Mouse (Mus musculus): Measurements from ENCODE around the gene Aaas.

Aaas gene

DNA sequence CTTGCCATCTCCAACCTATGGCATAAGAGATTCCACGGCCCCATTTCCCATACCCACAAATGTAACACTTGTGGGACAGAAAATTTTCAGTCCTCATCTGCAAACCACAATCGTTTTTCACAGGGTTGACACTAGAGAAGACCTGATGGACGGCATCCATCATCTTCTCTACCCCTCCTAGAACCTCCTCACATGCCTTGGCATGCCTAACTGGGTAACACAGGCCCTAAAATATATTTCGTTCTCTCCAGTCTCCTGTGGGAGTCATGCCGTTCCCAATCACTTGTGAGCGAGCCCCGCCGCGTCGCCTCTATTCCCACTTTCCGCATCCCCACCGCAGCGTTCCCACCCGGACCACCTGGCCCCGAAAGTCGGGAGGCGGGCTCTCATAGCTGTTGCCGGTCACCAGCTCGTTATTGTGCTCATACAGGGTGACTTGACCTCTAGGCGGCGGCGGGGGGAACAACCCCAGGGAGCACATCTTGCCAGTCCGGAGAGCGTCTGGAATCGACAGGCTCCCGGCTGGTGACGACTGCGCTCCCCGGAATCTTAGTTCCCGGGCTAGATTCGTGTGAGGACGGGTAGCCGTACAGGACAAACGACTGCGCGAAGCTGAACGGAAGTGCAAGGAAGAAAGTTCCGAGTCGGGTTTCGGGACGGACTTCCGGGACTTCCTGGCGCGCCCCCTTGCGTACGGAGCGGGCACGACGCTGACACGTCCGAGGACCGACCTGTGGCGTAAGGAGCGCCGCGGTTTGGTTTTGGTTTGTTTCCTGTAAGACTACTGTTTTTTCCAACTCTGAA lies at the start of gene Aaas:
Aaas (minus strand) TSS at position 634 of the 804 bp plus-strand sequence.
- DNase-seq (ENCODE audit: low read depth): peak; percentile 94

DNA sequence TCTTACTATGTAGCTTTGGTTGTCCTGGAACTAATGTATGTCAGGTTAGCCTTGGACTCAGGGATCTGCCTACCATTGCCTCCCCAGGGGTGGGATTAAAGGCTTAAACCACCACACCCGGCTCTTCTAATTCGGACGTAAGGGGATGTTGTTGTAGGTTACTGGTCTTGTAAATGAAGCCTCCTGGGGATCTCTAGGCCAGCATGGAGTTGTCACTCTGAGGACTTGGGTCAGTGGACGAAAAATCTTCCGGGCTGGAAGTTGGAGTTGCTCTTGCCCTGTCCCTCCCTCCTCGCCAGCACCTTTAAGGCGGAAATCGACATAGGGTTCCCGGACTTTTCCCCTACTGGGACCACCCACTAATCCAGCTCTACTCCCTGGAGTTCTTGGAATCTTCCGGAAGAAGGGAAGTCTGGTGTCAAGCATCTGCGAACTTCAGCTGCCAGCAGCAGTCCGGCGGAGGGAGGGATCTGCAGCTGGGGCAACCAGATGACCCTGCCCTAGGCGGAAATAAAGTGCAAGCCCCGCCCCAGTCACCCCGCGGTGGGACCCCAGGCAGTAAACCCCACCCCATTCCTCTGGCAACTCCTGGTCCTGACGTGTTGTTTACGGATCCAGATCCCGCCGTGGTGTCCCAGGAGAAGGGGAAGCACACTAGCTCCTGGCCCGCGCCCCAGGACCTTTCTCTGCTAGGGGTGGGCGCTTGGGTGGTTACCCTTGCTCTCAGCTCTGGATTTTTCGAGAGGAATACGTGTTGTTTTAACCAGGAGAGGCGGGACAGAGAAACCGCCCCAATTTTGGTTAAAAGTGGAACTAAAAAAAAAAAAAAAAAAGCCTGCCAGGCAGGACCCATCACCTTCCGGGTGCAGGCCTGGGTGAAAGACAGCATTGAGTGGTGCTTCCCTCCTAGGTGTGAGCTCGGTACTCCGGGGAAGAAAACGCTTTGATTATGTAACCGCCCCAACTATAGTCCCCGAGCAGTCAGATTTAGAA lies 49.0 kb upstream of the Aaas start:
- DNase-seq (ENCODE audit: low read depth): no peak

DNA sequence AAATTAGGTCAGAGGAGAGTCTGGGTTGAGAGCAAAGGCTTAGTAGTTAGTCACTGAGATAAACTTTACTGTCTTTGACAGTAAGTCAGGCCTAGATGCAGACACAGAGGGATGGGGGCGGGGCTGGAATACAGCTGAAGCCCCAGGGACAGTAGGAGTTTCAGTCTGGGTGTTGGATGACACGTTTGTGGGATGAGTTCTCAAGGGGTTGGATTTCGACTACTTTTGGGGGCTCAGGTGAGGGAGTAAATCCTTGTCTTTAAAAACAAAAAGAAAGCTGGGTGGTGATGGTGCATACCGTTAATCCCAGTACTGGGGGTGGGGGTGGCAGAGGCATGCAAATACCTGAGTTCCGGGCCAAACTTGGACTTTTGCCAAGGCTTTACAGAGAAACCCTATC lies 48.1 kb upstream of the Aaas start:
- DNase-seq (ENCODE audit: low read depth): no peak

DNA sequence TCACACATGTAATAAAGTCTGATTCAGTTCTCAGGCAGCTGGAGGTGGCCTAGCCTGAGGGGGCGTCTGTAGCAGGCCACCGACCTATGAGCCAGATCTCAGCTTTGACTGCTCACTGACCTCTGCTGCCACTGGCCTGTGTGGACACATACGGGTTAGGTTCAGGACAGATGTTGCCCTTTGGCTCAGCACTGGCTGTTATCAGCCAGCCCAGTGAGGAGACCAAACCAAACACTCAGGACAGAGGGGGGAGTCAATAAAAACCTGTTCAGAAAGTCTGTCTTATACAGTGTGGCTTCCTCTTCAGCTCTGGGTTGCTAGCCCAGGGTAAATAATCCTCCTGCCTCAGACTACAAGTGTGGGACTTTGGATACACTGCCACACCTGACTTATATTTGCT lies 44.5 kb upstream of the Aaas start:
- no peak for DNase-seq (ENCODE audit: low read depth)

DNA sequence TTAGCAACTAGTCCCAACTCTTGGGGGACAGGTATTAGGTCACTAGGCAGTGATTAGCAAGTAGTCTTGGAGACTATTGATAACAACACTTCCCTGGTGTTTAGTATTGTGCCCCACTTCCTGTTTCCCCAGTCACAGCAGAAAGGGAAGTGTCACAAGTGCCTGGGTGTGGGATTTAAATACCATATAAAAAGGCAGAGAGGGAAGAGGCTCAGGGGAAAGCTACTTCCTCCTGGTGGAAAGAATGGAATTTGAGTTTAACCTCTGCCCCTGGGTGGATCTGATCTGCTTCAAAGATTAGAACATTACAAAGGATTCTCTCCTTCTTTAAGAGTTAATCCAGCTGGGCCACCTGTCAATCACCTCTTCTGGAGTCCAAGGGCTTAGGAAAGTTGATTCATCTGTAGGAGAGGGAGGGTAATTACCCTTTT lies 43.0 kb upstream of the Aaas start:
- DNase-seq (ENCODE audit: low read depth): no peak

DNA sequence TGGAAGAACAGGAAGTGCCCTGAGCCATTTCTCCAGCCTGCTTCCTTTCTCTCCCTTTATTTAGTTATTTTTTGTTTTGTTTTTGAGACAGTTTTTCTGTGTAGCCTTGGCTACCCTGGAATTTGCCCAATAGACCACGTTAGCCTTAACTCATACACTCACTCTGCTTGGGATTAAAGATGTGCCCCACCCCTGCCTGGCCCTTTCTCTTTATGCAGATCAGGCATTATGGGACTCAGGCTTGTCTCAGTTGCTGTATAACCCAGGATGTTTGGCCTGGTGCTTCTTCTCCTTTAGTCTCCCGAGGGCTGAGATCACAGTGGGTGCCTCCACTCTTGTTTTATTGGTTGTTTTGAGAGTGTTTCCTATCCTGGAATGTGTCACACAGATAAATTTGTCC lies 41.9 kb upstream of the Aaas start:
- DNase-seq (ENCODE audit: low read depth): no peak

DNA sequence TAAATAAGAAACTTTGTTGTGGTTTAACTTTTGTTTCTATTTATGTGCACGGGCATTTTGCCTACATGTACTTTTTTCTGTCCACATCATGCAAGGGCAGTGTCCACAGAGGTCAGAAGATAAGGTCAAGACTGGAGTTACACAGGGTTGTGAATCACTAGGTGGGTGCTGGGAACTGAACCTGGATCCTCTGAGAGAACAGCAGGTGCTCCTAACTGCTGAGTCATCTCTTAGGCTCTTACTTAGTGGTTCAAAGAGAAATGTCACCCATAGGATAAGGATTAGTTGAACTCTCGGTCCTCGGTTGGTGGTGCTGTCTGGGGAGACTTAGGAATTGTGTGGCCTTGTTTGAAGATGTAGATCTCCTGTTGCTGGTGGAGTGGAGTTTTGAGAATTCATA lies 38.4 kb upstream of the Aaas start:
- DNase-seq (ENCODE audit: low read depth): no peak

DNA sequence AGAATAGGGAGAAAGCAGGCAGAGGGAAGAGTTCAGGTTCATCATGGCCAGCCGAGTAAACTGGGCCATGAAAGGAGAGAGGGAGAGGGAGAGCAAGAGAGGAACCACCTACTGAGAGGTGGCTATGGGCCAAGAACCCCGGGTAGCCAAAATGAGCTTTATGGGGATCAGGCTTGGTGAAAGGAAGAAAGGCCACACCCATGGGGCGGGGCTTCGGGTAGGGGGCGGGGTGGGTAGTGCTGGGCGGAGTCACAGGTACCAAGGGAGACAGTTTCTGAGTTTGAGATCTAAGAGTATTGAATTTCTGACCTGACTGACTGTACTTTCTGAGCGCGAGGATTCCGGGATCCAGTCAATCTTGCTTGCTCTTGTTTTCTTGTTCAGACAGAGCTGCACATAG lies 36.1 kb upstream of the Aaas start:
- DNase-seq (ENCODE audit: low read depth): no peak

DNA sequence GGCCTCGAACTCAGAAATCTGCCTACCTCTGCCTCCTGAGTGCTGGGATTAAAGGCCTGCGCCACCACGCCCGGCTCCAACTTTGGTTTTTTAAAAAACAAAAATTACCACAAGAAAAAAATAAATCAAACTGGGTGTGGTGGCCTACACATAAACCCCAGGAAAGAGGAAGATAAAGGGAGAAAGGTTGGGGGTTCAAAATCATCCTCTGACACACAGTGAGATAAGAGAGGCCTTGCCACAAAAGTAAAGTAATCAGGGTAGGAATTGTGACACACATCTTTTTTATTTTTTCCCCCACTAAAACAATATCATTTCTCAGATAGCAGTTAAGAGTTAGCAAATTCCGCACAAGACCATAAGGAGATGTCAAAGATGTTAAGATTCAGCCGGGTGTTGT lies 33.1 kb upstream of the Aaas start:
- no peak for DNase-seq (ENCODE audit: low read depth)

DNA sequence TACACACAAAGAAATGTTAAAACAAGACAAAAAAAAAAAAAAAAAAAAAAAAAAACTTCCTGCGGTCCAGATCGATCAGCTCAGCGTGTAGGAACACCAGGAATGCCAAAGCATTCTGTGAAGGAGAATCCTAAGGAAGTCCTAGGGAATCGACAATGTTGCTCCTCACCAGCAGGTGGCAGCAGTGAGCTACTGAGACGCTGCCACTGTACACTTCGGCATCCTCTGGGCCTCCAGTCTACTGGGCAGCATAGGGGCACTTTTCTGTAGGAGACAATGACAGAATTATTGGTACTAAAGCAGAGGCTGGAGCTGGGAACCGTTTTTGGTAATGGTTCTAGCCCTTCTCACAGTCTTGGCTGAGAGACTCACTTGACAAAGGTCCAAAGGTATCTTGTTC lies 31.0 kb upstream of the Aaas start:
- peak; percentile 60 for DNase-seq (ENCODE audit: low read depth)

DNA sequence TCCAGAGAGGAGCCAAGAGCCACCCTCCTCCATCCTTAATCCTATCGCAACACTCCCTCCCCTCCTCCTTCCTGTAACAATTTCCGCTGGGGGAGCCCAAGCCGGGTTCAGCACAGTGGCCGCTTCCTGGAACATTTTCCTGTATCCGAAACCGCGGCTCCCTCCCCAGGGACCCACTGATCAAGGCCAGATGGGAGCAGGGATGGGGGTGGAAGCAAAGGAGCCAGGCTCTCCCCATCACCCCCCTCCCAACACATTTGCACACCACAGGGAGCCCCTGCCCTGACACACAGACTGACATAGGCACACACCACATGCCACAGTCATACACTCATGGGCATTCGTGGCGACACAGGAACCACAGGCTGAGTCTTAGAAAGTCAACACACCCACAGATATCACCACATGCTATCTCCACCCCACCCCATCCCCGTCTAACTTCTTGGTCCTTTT lies 27.3 kb upstream of the Aaas start:
- DNase-seq (ENCODE audit: low read depth): no peak

DNA sequence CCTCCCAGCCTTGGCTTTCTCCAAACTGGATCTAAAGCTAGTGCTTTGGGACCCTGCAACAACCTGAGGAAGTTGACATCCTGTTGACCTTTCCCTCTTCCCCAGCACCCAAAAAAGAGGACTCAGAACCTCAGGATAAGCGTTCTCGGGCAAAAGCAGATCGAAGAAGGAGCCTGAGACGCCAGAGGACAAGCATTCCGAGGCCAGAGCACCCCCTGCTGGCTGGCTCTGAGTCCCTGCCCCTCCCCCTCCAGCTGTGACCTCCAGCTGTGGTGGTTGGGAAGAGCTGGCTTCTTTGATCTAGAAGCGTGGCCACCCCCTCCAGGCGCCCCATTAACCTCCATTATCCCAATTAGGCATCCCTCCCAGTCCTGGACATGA lies 26.6 kb upstream of the Aaas start:
- DNase-seq (ENCODE audit: low read depth): no peak

DNA sequence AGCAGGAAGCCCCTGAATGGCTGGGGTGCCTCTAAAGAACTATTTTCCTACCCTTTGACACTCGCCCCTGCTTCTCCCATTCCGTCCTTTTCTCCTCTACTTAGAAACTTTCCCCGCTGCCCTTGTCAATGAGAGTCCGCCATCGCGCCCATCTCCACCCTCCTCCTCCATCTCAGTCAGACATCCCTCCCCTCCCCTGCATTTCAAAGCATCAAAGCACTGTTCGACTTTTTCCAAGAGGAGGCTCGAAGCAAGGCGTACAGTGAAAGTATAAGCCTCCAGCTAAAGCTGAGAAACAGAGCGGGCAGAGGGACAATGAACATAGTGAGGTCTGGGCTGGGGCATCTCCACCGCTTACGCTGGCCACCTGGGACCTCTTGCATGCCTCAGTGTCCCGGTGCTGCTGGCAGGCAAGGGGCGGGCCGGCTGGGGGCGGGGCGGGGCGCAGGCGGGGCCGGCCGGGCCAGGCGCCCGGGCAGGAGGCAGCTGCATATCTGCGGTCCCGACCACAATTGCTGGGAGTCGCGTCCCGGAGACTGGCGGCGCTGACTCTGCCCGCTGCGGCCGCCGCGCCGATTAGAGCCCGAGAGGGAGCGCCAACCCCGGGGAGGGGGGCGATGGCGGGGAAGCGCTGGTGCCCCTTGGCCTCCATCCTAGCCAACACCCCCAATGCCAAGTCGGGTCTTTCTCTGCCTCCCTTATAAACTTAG lies 26.0 kb upstream of the Aaas start:
- no peak for DNase-seq (ENCODE audit: low read depth)

DNA sequence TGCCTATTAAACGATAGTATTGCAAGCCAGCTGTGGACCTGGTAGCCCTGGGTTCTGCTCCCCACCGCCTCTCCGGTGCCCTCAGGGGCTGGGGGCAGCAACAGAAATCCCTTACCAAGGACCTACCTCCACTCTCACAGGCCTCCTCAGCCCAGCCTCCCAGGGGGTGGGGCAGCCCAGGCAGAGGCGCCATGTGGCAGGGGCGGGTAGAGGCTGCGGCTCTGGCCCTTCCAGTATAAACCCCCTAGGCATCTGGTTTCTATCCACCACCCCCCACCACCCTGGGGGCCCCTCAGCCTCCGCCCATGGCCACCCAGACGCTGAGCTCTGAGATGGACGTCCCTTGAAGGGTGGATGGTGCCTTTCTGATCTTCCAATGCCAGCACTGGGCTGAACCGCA lies 20.2 kb upstream of the Aaas start:
- no peak for DNase-seq (ENCODE audit: low read depth)

DNA sequence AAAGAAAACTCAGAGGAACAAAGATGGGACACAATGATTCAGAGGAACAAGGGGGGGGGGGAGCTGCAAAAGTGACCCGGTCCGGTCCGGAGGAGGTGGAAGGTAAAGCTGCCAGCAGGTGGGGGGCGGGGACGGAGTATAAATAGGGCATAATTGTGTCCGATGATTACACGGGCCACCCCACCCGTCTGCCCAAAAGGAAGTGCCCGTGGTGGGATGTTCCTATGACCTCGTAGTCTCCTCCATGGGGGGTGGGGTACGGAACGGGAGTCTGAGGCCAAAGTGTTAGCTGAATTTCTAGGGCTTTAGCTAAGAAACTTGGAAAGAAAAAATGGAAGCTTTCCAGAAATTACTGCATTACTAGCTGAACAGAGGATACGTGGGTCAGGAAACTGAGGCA lies 19.4 kb upstream of the Aaas start:
- no peak for DNase-seq (ENCODE audit: low read depth)

DNA sequence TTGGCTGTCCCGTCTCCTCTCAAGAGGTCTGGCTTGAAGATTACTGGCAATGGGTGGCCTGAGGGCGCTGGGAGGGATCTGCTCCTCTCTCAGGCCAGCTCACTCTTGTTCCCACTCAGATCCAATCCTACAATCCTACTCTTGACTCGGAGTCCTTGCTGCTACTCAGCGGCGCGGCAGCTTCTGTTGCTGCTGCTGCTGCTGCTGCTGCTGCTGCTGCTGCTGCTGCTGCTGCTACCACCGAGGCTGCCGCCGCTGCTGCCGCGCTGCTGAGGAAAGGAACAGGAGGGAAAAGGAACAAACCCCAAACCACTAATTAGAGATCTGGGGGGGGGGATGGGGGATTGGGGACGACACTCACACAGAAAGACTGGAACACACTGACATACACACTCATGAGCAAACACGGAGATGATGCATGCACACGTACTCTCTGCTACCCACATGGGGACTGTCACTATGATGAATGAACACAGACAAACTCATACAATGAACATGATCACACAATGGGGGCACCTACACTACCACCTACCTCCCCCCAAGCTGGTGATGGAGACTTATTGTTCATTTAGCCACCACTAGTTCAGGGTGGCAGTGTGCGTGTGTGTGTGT lies 16.3 kb upstream of the Aaas start, which contains the start of gene Sp7:
Sp7 (minus strand) TSS at position 450 of the 612 bp plus-strand sequence.
- no peak for DNase-seq (ENCODE audit: low read depth)

DNA sequence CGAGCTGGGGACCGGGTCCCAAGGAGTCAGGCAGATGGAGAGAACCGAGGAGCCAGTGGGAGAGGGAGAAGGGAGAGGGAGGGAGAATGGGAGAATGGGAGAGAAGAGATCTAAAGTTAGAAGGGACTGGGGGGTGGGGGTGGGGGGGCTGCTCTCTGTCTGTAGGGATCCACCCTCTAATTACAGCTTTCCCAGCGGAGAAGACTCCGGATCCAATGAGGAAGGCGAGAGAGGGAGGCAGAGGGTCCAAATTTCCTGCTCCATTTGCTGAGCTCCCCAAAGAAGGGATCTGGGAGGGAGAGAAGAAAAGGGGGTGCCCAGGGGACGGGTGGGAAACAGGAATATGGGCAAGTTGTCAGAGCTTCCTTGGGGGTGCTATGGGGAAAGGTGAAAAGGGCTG lies 15.7 kb upstream of the Aaas start:
- DNase-seq (ENCODE audit: low read depth): no peak

DNA sequence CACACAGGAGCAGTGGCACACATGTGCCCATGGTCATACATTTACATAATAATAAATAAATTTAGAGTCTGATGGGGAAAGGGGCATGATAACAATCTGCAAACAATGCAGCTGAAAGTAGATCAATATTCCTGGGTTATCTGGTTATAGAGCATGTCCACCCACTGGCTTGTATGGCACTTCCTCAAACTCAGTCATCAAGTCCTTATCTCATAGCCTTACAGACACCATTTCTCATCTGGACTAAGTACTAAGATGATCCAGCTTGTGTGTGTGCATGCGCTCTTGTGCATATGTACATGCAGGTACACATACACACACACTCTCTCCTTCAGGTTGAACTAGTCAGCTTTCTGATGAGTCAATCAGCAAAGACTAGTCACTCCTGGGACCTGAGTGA lies 14.1 kb upstream of the Aaas start:
- DNase-seq (ENCODE audit: low read depth): no peak

DNA sequence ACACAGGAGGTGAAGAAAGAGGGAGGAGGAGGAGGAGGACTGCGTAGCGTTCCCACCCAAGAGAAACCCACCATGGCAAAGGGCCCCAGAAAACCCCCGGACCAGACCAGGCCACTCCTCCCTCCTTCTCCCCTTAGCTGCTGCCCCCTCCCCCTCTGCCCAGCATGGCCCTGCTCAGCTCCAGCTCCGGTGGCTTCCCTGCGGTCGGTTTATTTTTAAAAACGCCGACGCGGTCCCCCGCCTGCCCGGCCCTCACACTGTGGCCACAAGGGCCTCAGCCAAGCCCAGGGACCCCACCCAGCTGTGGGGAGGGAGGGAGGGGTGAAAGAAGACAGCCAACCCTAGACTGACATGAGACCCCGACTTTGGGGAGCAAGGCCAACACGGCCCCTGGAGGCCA lies 12.1 kb upstream of the Aaas start:
- no peak for DNase-seq (ENCODE audit: low read depth)

DNA sequence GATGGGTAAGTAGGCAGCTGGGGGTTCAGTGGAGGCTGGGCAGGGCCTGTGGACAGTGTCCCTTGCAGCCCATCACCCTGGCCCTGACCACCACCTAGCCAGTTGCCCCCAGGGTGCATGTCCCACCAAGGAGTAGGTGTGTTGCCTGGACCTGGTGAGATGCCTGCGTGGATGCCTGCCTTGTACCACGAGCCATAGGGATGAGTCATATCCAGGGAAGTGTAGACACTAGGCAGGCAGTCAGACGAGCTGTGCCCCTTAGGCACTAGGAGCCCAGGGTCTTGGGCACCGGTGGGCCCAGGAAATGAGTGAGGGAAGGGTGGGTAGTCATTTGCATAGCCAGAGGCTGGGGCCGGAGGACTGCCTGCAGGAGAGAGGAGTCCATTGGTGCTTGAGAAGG lies 8.3 kb upstream of the Aaas start:
- no peak for DNase-seq (ENCODE audit: low read depth)

DNA sequence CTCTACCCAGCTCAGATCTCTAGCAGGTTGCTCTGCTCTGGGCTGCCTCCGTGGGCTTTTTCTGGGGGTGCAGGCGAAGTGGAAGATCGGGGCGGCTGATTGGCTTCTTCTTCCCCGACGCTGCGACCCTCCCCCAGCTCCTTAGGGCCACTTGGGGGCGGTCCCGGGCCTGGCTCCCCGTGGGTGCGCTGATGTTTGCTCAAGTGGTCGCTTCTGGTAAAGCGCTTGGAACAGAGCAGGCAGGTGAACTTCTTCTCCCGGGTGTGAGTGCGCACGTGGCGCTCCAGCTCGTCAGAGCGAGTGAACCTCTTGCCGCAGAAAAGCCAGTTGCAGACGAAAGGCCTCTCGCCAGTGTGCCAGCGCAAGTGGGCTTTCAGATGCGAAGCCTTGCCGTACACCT lies 7.6 kb upstream of the Aaas start:
- DNase-seq (ENCODE audit: low read depth): no peak

All from c-Kit-positive CD71-negative TER-119-negative erythroid progenitor cells, embryonic 14.5 days (primary cell).